Mouse (Mus musculus) testis, postnatal 10 days (tissue): ENCODE measurements around the gene Slain2.

Experiments used
- DNase-seq: peaks from one replicate; pipeline ENCODE4 v3.0.0; 2021; ENCODE audit warnings: low spot score

The Slain2 gene

DNA sequence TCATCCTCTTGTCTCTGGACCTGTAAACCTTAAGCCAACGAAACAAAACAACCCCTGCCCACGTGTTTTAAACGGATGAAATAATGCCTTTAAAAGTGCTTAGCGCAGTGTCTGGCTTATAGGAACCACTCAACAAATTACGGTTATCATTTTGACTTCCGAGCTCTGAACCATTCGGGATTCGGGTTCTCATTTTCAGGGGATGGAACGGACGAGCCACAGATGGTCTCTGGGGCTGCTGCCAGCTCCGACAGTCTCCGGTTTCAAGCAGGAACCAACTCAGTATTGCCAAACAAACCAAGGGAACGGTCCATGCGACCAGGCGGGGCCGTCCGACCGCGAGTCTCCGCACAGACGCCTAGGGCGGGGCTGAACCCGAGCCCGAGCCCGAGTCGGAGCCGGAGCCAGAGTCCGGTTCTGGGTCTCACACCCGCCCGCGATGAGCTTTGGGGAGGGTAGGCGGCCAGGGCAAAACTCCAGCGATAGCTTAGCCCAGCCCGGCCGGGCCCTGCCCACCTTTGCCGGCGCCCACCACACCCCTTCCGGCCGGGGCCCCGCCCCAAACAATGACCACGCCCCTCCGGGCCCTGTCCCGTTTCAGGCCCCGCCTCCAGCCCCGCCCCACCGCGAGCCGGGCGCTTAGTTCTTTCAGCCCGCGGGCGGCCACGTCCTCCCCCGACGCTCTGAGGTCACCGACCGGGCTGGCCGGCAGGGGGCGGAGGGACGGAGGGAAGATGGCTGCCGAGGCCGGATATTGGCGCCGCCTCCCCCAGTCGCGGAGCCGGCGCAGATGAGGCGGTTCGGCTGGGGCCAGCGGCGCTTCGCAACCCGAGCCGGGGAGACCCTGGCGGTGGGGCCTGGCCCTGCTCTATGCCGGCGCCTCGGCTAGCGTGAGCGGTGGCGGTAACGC, at the start of gene Slain2:
Gene Slain2 (plus strand): TSS at position 657 of the 910 bp plus-strand sequence.
- DNase-seq: peak; percentile 100

DNA sequence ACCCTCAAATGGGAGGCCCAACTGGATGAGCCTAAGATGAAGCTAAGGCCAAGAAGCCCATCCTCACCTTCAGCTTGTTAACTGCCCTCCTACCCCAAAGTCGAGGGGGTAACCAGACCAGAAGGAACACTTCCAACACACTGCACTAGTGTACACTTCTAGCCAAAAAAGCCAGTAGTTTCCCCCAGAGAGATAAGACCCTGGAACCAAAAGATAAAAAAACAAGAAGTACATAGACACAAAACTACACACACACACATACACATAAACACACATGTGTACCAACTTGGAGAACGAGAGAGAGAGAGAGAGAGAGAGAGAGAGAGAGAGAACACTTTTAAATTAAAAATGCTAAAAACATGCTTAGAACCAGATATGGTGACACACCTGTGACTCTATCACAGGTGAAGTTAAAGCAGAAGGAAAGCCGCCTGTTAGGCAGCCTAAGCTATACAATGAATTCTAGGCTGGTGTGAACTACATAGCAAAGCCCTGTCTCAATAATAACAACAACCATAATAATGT, 49.4 kb upstream of the Slain2 start:
- no peak for DNase-seq

DNA sequence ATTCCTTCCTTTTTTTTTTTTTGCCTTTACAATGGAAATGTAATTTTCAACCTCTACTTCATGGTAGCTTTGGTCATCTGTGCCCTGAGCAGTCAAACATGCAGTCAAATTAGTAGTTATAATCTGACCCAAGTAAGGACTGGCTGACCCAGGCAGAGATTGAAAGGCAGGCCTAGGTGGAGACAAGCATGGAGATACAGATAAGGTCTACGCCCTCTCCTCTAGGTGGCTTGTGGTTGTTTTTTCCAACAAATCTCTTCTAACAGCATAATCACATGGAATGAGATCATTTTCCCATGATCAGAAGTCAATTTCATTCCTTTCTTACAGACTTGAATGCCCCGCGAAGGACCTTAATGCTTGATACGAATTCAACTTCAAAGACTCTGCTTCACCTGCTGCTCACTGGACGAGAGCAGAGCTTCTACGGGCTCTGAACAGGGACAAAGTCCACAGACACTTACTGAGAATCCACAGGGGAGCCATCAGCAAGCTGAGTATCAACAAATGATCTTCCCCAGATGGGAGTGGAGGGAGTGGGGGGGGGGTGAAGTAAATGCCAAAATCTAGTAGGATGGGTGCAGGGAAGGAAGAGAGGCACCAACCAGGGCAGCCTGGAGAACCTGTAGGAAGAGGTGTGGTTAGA, 47.7 kb upstream of the Slain2 start:
- DNase-seq: no peak

- DNase-seq: no peak
Measured at GRCm38 (mm10) chr5:72867036-72867672, 47.0 kb upstream of the Slain2 start.

GRCm38 (mm10) chr5:72868091-72868875, 45.8 kb upstream of the Slain2 start, which contains the start of gene Tec:
TSS of gene Tec (minus strand) at chr5:72868483.
- peak; percentile 97 for DNase-seq

- no peak for DNase-seq
Measured at GRCm38 (mm10) chr5:72869779-72870608, 44.1 kb upstream of the Slain2 start.

- peak; percentile 58 for DNase-seq
Measured at GRCm38 (mm10) chr5:72871114-72871513, 43.0 kb upstream of the Slain2 start.

DNA sequence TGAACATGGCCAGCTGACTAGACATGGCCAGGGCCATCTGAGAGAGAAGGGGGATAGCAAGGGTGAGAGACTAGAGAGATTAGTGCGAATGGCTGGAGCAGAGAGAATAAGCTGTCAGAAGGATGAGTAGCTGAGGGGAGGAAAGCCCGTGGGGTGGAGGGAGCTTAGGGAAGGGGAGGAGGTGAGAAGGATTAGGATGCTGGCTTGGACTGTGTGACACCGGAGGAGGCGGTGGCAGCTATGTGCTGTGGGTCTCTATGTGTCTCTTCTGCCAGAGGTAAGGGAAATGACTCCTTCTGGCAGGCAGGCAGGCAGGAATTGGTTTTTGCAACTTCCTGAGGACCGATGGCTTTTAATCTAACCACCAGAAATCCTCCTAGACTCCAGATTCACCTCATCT, 34.4 kb upstream of the Slain2 start:
- DNase-seq: no peak

DNA sequence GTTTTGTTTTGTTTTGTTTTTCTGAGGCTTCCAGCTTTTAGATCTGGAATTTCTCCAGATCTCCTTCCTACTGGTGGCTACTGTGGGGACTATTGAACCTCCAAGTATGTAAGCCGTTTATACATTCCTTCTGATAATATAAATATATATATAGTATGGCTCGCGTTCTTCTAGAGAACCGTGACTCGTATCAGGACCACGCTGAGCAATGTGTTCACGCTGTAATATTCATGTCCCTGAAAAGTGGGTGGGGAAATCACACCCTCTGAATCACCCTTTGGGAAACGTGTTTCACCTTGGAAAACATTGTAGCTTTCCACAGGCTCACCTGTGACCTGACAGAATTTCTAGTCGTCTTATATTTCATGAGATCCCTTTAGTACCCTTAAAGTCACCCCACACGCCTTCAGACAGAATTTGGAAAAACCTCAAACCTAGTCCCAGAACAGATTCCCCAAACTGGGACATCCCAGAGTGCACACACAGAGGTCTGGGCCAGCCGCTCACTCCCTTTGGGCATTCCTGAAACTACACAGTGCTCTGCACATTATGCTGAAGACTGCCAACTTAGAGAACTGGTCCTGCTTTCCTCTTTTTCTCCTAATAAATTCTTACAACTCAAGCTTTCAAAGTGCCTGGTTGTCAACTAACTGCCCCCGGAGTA, 32.2 kb upstream of the Slain2 start:
- no peak for DNase-seq

- DNase-seq: no peak
Measured at GRCm38 (mm10) chr5:72882412-72882765, 31.7 kb upstream of the Slain2 start.

DNA sequence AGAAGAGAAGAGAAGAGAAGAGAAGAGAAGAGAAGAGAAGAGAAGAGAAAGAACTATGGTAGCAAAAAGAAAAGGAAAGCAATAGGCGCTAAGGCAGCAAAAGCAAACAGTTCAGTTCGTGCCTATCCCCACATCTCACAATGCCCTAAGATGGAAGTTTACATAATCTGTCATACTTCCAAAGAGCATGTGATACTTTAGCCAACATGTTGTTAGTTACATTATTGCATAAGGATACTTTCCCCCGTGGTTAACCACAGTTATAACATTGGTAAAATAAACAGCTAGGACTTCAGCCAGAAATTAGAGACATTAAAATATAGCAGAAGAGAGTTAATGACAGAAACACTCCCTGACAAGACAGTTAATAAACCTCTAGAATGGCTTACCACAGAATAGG, 30.4 kb upstream of the Slain2 start:
- DNase-seq: no peak

DNA sequence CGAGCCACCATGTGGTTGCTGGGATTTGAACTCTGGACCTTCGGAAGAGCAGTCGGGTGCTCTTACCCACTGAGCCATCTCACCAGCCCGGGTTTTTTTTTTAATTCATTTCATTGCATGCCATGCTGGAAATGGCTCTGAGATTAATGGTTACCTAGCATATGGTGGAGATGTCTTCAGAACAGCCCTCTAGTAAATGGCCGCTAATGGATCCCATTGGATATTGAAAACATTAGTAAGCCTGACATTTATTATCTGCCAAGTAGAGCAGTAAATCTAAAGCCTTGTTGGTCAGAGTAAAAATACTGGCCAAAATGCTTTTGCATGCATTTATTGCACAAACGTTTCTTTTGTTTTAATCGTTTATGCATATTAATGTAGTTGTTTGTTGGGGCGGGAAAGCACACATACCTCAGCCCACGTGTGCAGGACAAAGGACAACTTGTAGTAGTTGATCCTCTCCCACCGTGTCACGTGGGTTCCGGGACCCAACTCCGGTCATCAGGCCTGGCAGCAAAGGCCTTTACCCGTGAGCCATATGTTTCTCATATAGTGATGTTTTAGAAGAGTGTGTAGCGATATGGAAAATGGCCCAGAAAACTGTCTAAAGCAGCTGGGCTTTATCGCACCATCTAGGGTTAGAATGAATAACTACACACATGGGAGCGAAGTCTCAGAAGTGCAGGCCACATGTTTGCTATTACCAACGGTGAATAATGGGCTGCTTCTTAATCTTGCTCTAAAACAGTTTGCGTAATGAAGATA, 27.5 kb upstream of the Slain2 start:
- no peak for DNase-seq

DNA sequence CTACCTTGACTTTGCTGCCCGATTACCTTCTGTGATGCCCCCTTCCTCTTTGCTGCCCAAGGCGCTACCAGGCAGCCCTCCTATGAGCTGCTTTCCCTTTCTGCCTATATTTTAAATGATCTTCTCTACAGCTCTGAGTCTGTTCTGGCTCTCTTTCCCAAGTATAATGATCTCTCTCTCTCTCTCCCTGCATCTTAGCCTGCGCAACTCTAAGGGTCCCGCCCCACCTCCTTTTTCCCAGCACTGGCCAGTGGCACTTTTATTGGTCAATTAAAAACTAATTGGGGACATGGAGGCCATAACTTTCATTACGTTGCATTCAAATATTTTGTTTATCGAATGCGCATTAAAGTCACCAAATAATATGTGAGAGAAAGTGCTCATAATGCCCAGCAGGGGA, 25.8 kb upstream of the Slain2 start:
- no peak for DNase-seq

DNA sequence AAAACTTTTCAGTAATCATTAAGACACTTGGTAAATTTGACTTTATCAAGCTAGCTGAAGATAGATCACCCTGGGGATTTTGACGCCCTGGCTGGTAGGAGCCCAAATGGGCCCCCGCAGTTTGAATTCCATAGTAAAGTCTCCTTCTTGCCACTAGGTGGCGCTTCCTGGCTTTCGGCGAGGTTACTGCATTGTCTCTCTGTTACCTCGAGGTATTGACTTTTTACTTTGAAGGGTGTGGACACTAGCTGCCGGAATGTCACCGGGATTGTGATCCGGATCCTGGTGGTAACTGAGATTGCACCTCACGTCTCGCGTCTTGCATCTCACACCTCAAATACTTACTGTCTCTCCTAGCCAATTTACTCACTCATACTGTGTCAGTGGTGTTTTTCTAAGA, 22.6 kb upstream of the Slain2 start:
- DNase-seq: peak; percentile 67

- peak; percentile 60 for DNase-seq
Measured at GRCm38 (mm10) chr5:72893987-72894386, 20.1 kb upstream of the Slain2 start.

GRCm38 (mm10) chr5:72895261-72895660, 18.8 kb upstream of the Slain2 start:
- no peak for DNase-seq

DNA sequence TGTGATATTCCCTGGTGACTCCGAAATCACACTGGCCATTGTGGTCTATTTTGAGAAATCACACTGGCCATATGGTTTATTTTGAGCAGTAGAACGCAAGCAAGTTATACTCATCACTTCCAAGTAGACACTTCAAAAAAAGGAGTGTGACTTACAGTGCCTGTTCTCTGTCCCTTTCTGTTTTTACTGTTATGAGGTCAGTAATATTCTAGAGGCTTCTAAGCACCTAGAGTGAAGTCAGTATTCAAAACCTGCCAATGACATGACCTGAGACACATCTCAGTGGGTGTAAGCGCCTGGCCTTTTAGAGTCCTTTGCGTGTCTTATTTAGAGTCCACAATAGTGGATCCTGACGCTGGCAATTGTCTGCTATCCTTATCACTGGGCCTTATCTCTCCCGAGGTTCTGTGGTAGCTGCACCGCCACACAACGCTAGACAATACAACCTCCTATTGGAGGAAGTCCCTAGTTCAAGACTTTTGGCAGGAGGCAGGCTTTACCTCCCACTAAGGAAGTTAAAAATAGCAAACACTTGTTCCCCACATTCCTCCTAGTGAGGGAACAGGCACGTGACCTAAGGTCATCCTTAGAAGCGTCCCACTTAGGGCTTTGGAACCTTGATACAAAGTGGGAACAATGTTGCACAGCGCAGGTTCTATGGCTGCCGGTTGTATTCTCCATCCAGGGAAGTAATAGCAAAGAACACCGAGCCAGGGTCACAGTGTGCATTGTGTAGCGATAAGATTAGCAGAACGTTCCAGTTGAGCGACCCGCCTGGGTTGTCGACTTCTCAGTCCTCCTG, 17.4 kb upstream of the Slain2 start:
- DNase-seq: peak; percentile 60

- no peak for DNase-seq
Measured at GRCm38 (mm10) chr5:72897998-72898397, 16.1 kb upstream of the Slain2 start.

GRCm38 (mm10) chr5:72899255-72899654, 14.8 kb upstream of the Slain2 start:
- DNase-seq: no peak
